Mouse (Mus musculus): ENCODE measurements around the gene Rdh8.
"Not testable (repeated sequence)": the region's sequence is repeated elsewhere in the genome, so short reads cannot be mapped to it uniquely, and the experiment has no call there.

Rdh8 gene

DNA sequence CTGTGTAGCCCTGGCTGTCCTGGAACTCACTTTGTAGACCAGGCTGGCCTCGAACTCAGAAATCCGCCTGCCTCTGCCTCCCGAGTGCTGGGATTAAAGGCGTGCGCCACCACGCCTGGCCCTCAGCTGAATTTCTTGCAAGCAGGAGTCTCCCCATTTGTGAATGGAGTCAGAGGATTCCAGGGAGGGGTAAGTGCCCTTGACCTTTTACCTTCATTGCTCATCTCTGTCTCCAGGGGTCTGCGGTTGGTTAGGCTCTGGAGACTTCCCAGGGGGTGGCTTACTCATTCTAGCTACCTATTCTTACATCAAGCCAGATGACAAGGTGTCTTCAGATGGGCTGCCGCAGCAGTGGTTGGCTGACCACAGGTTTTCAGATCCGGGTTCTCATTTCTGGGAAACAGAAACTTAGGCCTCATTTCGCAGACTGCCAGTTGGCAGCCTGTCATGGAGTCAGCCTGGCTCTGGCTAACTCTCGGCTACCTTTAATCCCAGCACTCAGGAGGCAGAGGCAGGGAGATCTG, 17.2 kb downstream of the Rdh8 start:
- not testable (repeated sequence) for DNase-seq (ENCODE audit: extremely low read depth, low read depth, low spot score)

DNA sequence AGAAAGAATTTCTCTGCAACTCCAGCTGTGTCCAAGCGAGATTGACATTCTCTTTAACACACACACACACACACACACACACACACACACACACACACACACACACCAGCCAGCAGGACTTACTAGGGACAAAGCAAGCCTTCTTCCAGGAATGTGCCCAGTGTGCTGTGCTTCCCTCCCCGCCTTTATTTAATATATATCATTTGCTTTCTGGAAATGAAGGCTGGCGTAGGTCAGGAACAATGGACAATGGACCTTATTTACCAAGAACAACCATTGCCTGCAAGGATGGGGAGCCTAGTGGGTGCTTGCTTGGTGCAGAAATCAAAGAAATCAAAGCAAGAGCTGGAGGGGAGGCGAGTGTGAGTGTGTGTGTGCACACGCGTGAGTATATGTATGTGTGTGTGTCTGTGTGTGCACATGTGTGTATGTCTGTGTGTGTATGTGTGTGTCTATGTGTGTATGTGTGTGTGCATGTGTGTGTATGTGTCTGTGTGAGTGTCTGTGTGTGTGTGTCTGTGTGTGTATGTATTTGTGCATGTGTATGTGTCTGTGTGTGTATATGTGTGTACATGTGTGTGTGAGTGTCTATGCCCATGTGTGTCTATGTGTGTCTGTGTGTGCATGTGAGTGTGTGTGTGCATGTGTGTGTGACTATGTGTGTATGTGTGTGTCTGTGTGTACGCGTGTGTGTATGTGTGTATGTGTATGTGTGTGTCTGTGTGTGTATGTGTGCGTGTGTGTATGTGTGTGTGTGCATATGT, 19.1 kb downstream of the Rdh8 start:
- no peak for DNase-seq (ENCODE audit: extremely low read depth, low read depth, low spot score)

DNA sequence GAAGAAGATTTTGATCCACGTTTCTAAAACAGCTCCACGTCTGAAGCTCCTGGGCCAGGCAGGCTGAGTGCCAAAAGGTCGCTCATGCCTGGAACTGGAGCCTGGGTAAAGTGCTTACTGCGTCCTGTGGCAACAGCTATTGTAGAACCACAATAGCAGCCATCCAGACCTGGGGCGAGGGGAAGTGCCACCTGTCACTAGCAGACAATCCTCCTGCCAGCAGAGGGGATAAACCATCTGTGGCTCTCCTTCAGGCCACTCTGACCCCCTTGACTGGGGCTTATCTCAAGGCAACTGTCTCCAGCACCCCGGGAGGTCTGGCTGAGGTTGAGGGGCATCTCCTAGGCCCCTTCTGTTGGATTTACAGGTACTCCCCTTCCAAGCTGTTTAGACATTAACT, 20.6 kb downstream of the Rdh8 start:
- no peak for DNase-seq (ENCODE audit: extremely low read depth, low read depth, low spot score)

DNA sequence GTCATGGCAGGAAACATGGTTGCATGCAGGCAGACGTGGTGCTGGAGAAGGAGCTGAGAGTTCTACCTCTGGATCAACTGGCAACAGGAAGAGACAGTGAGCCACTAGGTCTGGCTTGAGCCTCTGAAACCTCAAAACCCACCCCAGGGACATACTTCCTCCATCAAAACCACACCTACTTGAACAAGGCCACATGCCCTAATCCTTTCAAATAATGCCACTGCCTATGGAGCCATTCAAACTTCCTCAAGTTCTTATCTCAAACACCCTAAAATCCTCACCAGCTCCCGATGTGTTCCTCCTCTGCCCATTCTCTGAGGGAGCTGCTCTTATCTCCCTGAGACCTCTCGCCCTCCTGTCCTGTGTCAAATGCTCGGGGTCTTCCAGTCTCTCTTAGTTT, 23.9 kb downstream of the Rdh8 start:
- no peak for DNase-seq (ENCODE audit: extremely low read depth, low read depth, low spot score)

DNA sequence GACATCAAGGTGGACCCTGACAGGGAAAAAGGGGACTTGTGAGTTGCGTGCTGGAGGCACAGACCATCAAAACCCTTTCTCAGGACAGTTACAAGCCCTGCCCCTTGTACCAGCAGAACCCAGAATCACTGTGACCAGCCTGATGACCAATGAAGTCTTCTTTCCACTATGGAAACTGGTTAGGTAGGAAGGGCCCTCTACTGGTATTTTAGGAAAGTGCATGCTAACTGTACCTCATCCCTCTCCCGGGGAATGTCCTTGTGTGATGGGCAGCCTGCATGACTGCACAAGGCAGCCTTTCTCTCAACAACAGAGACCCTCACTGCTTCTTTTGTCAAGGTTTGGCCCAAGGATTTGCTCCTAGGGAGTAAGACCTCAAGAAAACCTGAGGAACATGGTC, 24.4 kb downstream of the Rdh8 start:
- no peak for DNase-seq (ENCODE audit: extremely low read depth, low read depth, low spot score)

DNA sequence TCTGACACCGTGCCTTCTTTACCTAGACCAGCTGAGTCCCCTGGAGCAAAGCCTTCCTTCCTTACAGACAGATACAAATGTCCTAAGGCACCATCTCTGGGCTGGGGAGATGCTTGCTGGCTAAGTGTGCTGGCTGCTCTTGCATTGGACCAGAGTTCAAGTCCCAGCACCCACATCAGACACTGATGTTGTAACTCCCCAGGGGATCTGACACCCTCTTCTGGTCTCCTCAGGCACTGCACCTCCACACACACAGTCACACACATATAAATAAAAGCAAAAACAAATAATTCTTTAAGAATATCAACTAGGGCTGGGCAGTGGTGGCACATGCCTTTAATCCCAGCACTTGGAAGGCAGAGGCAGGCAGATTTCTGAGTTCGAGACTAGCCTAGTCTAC, 31.9 kb downstream of the Rdh8 start:
- DNase-seq (ENCODE audit: extremely low read depth, low read depth, low spot score), result no peak

DNA sequence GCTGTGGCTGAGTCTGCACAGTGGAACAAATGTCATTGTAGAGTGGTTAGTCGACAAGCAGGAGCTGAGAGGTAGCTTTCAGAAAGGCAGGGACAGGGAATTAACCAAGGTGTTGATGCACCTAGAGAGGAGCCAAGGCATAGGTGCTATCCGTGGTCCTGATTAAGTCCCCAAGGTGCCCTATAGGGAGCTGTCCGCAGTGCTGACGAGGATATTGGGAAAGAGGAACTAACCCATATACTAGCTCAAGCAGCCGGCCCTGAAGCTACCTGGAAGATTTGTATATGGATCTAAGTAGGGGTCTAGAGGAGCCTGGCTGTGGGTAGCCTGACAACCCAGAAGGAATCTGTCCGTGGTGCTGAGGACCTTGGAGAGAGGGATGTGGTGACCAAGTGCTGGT, 38.8 kb downstream of the Rdh8 start:
- DNase-seq (ENCODE audit: extremely low read depth, low read depth, low spot score), result no peak

DNA sequence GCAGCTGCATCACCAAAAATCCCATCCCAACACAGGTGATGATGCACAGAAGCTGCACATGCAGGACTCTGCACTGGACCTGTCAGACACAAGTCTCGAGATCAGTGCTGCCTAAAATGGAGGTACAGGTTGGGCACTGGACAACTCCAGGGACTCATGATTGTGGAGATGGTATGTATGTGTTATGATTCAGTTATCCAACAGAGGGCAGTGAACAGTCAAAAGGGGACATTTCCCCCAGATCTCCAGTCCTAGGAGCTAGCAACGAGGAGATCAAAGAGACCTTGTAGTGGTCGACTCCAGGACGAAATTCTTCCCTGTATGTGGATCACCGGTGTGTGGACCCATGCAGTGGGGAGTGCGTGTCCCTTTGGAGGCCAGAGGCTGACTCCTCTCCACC, 41.6 kb downstream of the Rdh8 start:
- no peak for DNase-seq (ENCODE audit: extremely low read depth, low read depth, low spot score)

DNA sequence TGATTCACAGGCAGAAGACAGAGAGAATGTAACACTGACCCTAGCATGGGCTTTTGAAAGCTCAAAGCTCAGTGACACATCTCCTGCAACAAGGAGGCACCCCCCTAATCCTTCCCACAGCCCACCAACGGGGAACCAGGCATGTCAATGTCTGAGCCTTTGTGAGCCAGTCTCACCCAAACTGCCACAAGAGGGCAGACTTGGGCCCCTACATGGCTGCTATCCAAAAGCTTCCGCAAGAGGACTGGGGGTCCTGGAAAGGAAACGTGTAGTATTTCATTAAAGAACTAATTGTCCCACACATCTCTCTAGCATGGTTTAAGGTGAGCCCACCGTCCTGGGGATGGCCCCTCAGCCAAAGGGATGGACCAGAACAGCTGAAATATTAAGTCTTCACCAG, 43.5 kb downstream of the Rdh8 start:
- no peak for DNase-seq (ENCODE audit: extremely low read depth, low read depth, low spot score)

DNA sequence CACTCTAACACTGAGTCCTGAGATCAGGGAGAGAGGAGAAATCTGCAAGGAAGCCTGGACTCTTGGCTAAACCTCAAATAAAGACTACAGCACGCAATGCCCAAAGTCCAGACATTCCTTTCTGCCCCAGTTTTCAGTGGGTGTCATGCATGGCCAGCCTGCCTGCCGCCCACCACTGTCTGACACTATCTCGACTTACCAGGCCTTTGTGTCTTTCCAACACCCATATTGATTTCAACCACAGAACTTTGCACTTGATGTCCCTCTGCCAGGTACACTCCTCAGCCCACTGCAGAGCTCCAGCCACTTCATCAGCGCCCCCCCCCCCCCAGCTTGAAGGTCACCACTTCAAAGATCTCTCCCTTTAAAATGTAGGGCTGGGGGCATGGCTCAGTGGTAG, 43.9 kb downstream of the Rdh8 start:
- DNase-seq (ENCODE audit: extremely low read depth, low read depth, low spot score), result no peak

DNA sequence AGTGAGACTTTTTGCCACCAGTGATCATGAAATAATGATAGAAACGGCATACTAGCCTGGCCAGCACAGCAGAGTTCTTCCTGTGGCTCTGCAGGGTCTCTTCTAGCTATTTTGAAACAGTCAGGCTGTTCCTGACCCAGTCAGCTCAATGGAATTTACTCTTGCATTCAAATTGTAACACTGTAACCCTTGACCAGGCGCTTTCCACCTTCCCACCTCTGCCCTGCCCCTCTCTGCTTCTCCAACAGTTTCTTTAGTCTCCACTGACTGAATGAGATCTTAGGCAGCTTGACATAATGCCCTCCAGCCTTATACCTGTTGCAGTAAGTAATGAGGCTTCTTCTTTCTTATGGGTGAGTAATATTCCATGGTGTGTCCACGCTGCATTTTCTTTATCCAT, 48.6 kb downstream of the Rdh8 start:
- no peak for DNase-seq (ENCODE audit: extremely low read depth, low read depth, low spot score)

DNA sequence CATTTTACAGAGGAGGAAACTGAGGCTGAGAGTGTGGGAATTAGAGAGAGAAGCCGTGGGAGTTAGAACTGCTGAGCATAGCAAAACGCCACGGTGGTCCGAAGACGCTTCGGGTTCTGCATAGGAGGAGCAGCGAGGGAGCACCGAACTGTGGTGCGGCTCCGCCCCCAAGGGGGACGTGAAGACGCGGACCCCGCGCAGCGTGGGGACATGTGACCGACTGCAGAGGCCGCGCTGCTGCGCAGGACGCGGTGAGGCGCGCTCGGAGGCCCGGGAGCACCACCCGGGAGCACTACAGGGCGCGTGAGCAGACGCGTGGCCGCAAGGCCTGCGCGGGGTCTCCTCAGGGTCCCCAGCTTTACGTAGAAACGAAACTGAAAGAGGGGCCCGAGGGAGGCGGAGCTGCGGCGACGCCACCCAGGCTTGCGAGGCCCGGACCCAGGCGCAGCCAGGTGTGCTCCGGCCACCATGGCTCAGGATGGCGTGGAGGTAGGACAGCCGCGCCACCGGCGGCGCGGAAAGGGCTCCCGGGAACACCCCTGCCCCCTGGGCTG, 50.2 kb downstream of the Rdh8 start, which contains the start of gene A230050P20Rik:
Gene A230050P20Rik, plus strand, starts transcription at position 195 of the 554 bp plus-strand sequence.
- DNase-seq (ENCODE audit: extremely low read depth, low read depth, low spot score), result no peak

DNA sequence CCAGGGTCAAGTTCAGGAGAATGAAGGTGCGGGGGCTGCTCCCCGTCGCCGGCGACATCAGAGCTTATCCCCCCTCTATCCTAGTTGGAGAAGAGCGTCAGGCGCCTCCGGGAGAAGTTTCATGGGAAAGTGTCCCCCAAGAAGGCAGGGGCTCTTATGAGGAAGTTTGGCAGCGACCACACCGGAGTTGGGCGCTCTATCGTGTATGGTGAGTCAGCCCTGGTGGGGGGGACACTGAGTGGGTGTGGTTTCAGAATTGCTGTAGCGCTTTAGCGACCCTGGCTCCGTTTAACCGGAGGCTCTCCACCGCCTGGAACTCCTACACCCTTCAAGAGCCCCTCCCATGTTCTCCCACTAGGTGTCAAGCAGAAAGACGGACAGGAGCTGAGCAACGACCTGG, 50.9 kb downstream of the Rdh8 start:
- no peak for DNase-seq (ENCODE audit: extremely low read depth, low read depth, low spot score)

DNA sequence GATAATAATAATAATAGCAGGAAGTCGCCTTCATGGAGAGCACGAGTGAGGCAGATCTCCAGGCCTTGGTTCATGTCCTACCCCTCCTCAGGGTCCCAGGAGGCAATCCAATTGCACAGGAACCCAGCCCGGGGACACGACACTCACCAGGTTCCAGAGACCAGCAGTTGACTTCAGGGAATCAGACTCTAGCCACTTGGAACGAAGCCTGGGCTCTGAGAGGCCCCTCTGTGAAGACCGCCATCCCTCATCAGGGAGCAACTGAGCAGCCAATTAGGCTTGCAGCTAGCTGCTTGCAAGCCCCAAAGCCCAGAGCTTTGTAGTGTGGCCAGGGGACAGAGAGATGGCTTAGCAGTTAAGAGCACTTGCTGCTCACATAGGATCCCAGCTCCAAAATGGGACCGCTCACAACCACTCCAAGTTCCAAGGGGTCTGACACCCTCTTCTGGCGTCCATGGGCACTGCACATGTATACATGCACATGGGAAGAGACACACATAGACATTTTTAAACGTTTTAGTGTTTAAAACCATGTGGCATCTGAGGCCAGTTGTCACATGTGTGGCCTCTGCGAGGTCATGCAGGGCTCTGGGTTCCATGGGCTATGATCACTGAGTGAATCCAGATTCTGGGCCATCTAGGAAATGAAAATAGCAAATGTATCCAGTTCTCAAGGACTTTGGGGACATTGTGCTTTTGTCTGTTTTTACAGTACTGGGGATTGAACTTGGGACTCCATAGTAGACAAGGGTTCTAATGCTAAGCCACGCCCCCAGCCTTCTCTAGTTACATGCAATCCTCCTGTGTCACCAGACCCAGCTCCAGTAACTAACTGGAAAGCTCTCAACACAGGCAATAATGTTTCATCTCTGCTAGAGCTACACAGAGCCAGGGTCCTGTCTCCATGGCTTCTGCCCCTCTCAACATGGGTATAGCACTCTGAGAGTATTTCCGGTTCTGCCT, 52.2 kb downstream of the Rdh8 start:
- no peak for DNase-seq (ENCODE audit: extremely low read depth, low read depth, low spot score)

DNA sequence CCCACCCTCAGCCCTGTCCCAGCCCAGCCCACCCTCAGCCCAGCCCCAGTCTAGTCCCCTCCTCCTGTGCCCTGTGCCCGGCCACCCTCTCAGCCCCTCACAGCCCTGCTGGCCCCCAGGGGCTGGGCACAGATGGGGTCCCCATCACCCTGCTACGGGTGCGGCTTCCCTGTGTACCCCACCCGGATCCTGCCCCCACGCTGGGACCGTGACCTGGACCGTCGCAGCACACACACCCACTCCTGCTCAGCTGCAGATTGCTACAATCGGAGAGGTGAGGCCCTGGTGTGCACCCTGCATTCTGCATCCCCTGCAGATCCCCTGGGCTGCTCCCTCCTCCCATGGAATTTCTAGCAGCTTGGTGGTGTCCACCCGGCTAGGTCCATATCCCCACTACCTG, 54.7 kb downstream of the Rdh8 start:
- no peak for DNase-seq (ENCODE audit: extremely low read depth, low read depth, low spot score)

DNA sequence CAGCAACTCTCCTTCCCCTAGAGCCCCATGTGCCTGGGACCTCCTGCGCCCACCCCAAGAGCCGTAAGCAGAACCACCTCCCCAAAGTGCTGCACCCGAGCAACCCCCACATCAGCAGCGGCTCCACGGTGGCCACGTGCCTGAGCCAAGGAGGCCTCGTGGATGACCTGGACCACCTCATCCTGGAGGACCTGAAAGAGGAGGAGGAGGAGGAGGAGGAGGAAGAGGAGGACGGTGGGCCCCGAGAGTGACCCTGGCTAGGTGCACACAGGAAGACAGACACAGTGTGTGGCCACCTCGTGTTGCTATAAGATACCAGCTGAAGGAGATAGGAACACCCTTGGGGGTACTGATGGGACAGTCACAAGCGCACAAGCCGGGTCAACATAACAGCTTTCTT, 55.2 kb downstream of the Rdh8 start:
- DNase-seq (ENCODE audit: extremely low read depth, low read depth, low spot score), result no peak

DNA sequence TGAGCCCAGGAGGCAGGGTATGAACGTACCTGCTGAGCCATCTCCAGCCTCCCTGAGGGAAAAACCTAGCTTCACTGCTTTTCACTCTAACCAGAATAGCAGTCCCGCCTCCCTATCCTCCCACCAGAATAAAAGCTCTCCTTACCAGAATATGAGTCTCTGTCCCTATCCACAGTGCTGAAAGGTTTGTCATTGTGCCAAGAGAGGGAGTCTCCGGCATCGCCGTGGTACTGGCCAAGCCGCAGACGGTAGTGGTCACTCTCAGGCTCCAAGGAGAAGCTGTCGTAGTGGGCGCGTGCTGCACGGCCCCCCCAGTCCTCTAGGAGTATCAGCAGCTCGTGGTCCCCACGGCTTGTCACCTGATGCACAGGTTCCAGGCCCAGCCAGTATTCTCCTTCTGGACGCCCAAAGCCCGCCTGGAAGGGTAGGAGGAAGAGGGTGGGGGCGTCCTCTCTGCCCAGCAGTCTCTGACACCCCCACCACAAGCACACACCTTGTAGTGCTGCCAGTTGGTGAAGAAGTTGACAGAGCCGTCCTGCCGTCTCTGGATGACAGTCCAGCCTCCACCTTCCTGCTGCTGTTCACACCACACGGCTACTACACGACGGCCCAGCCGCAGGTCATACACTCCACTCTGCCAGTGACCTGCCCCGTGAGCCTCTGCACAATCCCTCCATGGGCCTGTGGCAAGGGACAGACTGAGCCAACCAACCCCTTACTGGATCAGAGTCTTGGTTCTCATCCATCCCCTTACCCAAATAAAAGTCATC, 56.9 kb downstream of the Rdh8 start:
- DNase-seq (ENCODE audit: extremely low read depth, low read depth, low spot score), result no peak

All from fat pad, adult 2 months (tissue).